Mouse (Mus musculus) embryonic fibroblast, embryonic 13.5 days (primary cell): ENCODE results near the gene Cnr1.

ENCODE experiments used
- CTCF ChIP-seq: IDR thresholded peaks from 2 replicates; pipeline ENCODE4 v1.5.1; 2011; ENCODE audit warnings: mild to moderate bottlenecking, control low read depth, low read length, moderate library complexity, borderline replicate concordance; ENCODE audit not compliant: insufficient read depth
- POLR2A ChIP-seq: IDR thresholded peaks from 2 replicates; pipeline ENCODE4 v1.6.1; 2011; ENCODE audit warnings: low read depth, mild to moderate bottlenecking, control low read depth, low read length, moderate library complexity

- TF ChIP-seq CTCF (no peak), POLR2A (no peak)
These were observed 15.6 kb upstream of the Cnr1 start for GRCm38 (mm10) chr4:33908786-33909185.
